Mouse (Mus musculus): ENCODE results near the gene 1700001C02Rik. TPM values are rescaled to one million over a fixed set of nuclear protein-coding genes. Genes with fewer than 3 reads are reported as not detected.

1700001C02Rik gene
- polyA plus RNA-seq, 1 experiment: not detected

DNA sequence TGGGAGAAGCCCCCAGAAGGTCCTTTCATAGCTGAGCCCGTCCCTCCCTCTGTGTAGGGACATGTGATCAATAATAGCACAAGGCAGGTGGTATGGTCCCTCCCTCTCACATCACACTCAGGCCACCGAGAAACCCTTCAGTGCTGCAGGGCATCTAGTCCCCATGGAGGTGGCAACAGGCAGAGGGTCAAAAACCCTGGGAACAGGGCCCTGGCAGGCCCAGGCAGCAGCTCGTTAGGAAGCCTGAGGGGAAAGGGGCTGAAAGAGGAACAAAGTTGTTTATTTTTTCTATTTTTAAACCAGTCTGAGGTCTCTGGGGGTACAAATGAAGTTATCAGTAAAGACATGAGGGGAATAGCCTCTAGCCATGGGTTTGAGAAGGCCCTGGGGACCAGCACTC is 58.4 kb downstream of the 1700001C02Rik start:
- no peak overlapping the region for H3K4me3 ChIP-seq
- no peak overlapping the region for H3ac ChIP-seq (ENCODE audit: control insufficient read depth, insufficient read length)
- no peak overlapping the region for H3K4me2 ChIP-seq (ENCODE audit: low read depth)
- TF ChIP-seq TCF12 (IDR thresholded peaks at IDR 0.05; ENCODE audit: insufficient read depth, poor library complexity, severe bottlenecking) (no peak), MYOD1 (IDR thresholded peaks at IDR 0.05; ENCODE audit: control insufficient read depth in 1 of 3, insufficient read length in 2 of 3, low read depth in 2 of 3) (no peak), SRF (IDR thresholded peaks at IDR 0.05; ENCODE audit: control insufficient read depth, insufficient read length, low read depth) (no peak), POLR2AphosphoS2 (IDR thresholded peaks at IDR 0.05; ENCODE audit: insufficient read length, low read depth) (no peak), MYOG (IDR thresholded peaks at IDR 0.05; ENCODE audit: control insufficient read depth in 1 of 3, insufficient read depth in 1 of 3, insufficient read length in 2 of 3, low read depth in 2 of 3) (no peak), POLR2A (IDR thresholded peaks at IDR 0.05; ENCODE audit: insufficient read length, low read depth) (no peak), REST (IDR thresholded peaks at IDR 0.05; ENCODE audit: insufficient read depth, insufficient read length) (no peak), E2F4 (IDR thresholded peaks at IDR 0.05; ENCODE audit: insufficient read depth) (no peak), MAX (IDR thresholded peaks at IDR 0.05; ENCODE audit: low read depth) (no peak), CEBPB (IDR thresholded peaks at IDR 0.05; ENCODE audit: insufficient read depth, poor library complexity, severe bottlenecking) (no peak), TCF3 (IDR thresholded peaks at IDR 0.05; ENCODE audit: insufficient read length, low read depth) (no peak), USF1 (IDR thresholded peaks at IDR 0.05; ENCODE audit: low read depth) (no peak)
- H3K36me3 ChIP-seq (ENCODE audit: control insufficient read depth, insufficient read depth): no peaks in the 10 kb centered on the region
- H3K79me2 ChIP-seq (ENCODE audit: control insufficient read depth, insufficient read depth): no peaks in the 10 kb centered on the region
- peaks cover 63% of the 10 kb centered on the region for H3K27me3 ChIP-seq (ENCODE audit: control insufficient read depth, insufficient read depth, insufficient read length)

DNA sequence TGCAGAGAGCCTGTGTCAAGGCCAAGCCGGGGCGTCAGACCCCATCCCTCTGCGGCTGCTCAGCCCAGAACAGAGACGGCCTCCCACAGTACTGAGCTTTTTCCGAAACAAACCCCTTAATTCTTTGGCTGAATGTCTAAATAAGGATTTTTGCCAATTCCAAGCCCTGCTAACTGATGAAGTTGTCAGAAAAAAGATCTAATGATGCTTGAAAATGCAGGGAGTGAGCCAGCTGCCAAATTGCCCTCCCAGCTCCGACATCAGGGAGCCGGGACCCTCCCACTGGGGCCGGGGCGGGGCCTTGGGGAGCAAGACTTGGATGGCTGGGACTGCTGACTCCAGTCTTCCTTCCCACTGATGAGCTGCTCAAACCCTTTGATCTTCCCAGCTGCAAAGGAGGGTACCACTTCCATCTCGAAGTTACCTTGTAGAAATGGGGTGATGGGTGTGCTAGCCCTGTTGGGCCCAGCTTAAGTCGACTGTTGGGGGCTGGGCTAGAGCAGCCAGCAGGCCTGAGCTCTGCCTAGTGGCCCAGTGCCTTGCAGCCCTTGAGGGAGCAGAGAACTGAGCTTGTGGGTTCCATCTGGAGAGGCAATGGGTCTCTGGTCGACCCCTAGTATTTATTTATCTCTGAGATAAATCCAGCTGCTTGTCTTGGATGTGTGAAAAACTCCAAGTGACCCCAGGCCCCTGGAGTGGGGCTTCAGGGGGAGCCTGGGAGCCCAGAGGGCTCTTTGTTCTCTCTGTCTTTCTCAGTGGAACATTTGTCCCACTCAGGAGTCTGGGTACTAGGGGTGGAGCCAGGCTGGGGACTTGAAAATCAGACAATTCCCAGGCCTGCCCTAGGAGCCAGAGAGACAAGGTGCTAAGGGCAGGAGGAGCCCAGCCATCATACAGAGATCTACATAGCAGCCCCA is 60.3 kb downstream of the 1700001C02Rik start:
- Histone ChIP-seq H3K27me3 (ENCODE audit: control insufficient read depth, insufficient read depth, insufficient read length) (peaks cover 64% of the 10 kb centered on the region), H3K4me3 (no peak overlapping the region), H3K79me2 (ENCODE audit: control insufficient read depth, insufficient read depth) (no peaks in the 10 kb centered on the region), H3K36me3 (ENCODE audit: control insufficient read depth, insufficient read depth) (no peaks in the 10 kb centered on the region), H3ac (ENCODE audit: control insufficient read depth, insufficient read length) (no peak overlapping the region), H3K4me2 (ENCODE audit: low read depth) (no peak overlapping the region)
- TF ChIP-seq POLR2AphosphoS2 (IDR thresholded peaks at IDR 0.05; ENCODE audit: insufficient read length, low read depth) (no peak), USF1 (IDR thresholded peaks at IDR 0.05; ENCODE audit: low read depth) (no peak), MYOD1 (IDR thresholded peaks at IDR 0.05; ENCODE audit: control insufficient read depth in 1 of 3, insufficient read length in 2 of 3, low read depth in 2 of 3) (no peak), MYOG (IDR thresholded peaks at IDR 0.05; ENCODE audit: control insufficient read depth in 1 of 3, insufficient read depth in 1 of 3, insufficient read length in 2 of 3, low read depth in 2 of 3) (no peak)

- H3ac ChIP-seq (ENCODE audit: control insufficient read depth, insufficient read length): no peak overlapping the region
- H3K4me3 ChIP-seq: no peak overlapping the region
- no peaks in the 10 kb centered on the region for H3K79me2 ChIP-seq (ENCODE audit: control insufficient read depth, insufficient read depth)
- H3K36me3 ChIP-seq (ENCODE audit: control insufficient read depth, insufficient read depth): no peaks in the 10 kb centered on the region
- H3K4me2 ChIP-seq (ENCODE audit: low read depth): no peak overlapping the region
- TF ChIP-seq TCF3 (IDR thresholded peaks at IDR 0.05; ENCODE audit: insufficient read length, low read depth) (no peak), POLR2AphosphoS2 (IDR thresholded peaks at IDR 0.05; ENCODE audit: insufficient read length, low read depth) (no peak), CEBPB (IDR thresholded peaks at IDR 0.05; ENCODE audit: insufficient read depth, poor library complexity, severe bottlenecking) (no peak), TCF12 (IDR thresholded peaks at IDR 0.05; ENCODE audit: insufficient read depth, poor library complexity, severe bottlenecking) (no peak), REST (IDR thresholded peaks at IDR 0.05; ENCODE audit: insufficient read depth, insufficient read length) (no peak), E2F4 (IDR thresholded peaks at IDR 0.05; ENCODE audit: insufficient read depth) (no peak), POLR2A (IDR thresholded peaks at IDR 0.05; ENCODE audit: insufficient read length, low read depth) (no peak), USF1 (IDR thresholded peaks at IDR 0.05; ENCODE audit: low read depth) (no peak), MYOG (IDR thresholded peaks at IDR 0.05; ENCODE audit: control insufficient read depth in 1 of 3, insufficient read depth in 1 of 3, insufficient read length in 2 of 3, low read depth in 2 of 3) (no peak), MAX (IDR thresholded peaks at IDR 0.05; ENCODE audit: low read depth) (no peak), MYOD1 (IDR thresholded peaks at IDR 0.05; ENCODE audit: control insufficient read depth in 1 of 3, insufficient read length in 2 of 3, low read depth in 2 of 3) (no peak), SRF (IDR thresholded peaks at IDR 0.05; ENCODE audit: control insufficient read depth, insufficient read length, low read depth) (no peak)
- H3K27me3 ChIP-seq (ENCODE audit: control insufficient read depth, insufficient read depth, insufficient read length): peaks cover 64% of the 10 kb centered on the region
Observed at GRCm38 (mm10) chr5:30527129-30527528, 61.3 kb downstream of the 1700001C02Rik start.

DNA sequence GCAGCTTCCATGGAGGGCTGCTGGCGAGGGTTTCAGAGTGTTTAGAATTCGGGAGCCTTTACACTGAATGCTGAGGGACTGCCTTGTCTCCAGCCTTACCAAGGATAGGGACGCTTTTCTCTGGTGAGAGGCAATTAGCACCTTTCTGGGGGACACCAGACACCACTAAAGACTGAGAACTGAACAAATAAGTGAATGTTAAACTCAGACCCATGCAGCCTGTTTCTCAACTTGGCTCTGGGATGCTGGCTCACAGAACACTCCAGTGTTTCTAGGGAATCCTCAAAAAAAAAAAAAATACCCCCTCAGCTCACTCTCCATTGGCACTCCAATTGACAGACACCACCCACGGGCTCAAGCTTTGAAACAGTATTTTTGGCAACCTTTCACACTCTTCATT is 63.1 kb downstream of the 1700001C02Rik start:
- Histone ChIP-seq H3K4me3 (no peak overlapping the region), H3K27me3 (ENCODE audit: control insufficient read depth, insufficient read depth, insufficient read length) (peaks cover 74% of the 10 kb centered on the region), H3K4me2 (ENCODE audit: low read depth) (no peak overlapping the region), H3K36me3 (ENCODE audit: control insufficient read depth, insufficient read depth) (no peaks in the 10 kb centered on the region), H3K79me2 (ENCODE audit: control insufficient read depth, insufficient read depth) (no peaks in the 10 kb centered on the region), H3ac (ENCODE audit: control insufficient read depth, insufficient read length) (no peak overlapping the region)
- TF ChIP-seq CEBPB (IDR thresholded peaks at IDR 0.05; ENCODE audit: insufficient read depth, poor library complexity, severe bottlenecking): no peak
- no peak for TF ChIP-seq MAX (IDR thresholded peaks at IDR 0.05; ENCODE audit: low read depth)
- TF ChIP-seq TCF12 (IDR thresholded peaks at IDR 0.05; ENCODE audit: insufficient read depth, poor library complexity, severe bottlenecking): no peak
- no peak for TF ChIP-seq POLR2AphosphoS2 (IDR thresholded peaks at IDR 0.05; ENCODE audit: insufficient read length, low read depth)
- no peak for TF ChIP-seq POLR2A (IDR thresholded peaks at IDR 0.05; ENCODE audit: insufficient read length, low read depth)
- no peak for TF ChIP-seq TCF3 (IDR thresholded peaks at IDR 0.05; ENCODE audit: insufficient read length, low read depth)
- no peak for TF ChIP-seq MYOD1 (IDR thresholded peaks at IDR 0.05; ENCODE audit: control insufficient read depth in 1 of 3, insufficient read length in 2 of 3, low read depth in 2 of 3)
- no peak for TF ChIP-seq E2F4 (IDR thresholded peaks at IDR 0.05; ENCODE audit: insufficient read depth)
- TF ChIP-seq REST (IDR thresholded peaks at IDR 0.05; ENCODE audit: insufficient read depth, insufficient read length): no peak

Other genes starting within 250 kb of the 1700001C02Rik start
- 11.1 TPM for gene Selenoi, start 233.5 kb upstream of the 1700001C02Rik start, polyA plus RNA-seq (2012; fragmentation: generic; extraction: Trizol)
- gene Drc1, start 184.7 kb upstream of the 1700001C02Rik start, polyA plus RNA-seq (2012; fragmentation: generic; extraction: Trizol): 0.01 TPM
- gene Otof, start 4.1 kb upstream of the 1700001C02Rik start, polyA plus RNA-seq (2012; fragmentation: generic; extraction: Trizol): not detected
- gene Cib4, start 79.8 kb downstream of the 1700001C02Rik start, polyA plus RNA-seq (2012; fragmentation: generic; extraction: Trizol): not detected
- gene Kcnk3, start 122.1 kb downstream of the 1700001C02Rik start, polyA plus RNA-seq (2012; fragmentation: generic; extraction: Trizol): 0.11 TPM
- 33.1 TPM for gene Slc35f6, start 181.9 kb downstream of the 1700001C02Rik start, polyA plus RNA-seq (2012; fragmentation: generic; extraction: Trizol)
- 65.3 TPM for gene Cenpa, start 200.7 kb downstream of the 1700001C02Rik start, polyA plus RNA-seq (2012; fragmentation: generic; extraction: Trizol)
- gene Dpysl5, start 245.5 kb downstream of the 1700001C02Rik start, polyA plus RNA-seq (2012; fragmentation: generic; extraction: Trizol): 0.01 TPM